Mouse (Mus musculus) liver, embryonic 14.5 days (tissue): ENCODE data around the gene Slc23a3. TPM values are rescaled to one million over a fixed set of nuclear protein-coding genes. Genes with fewer than 3 reads are reported as not detected.

Experiments
- ATAC-seq: fragments of 200-750 bp; cut with Nextera tagmentation; 2 replicates; pipeline ENCODE4 v1.8.0; 2017; ENCODE audit warnings: moderate number of reproducible peaks, mild to moderate bottlenecking, moderate library complexity; ENCODE audit not compliant: insufficient read depth
- DNase-seq, 3 experiments: peaks; one replicate each; pipeline ENCODE4 v3.0.0-alpha.2; 2012 to 2013; ENCODE audit warnings: low read depth in 3 of 3, low spot score in 3 of 3
- H3K27ac ChIP-seq: fragments of 300-500 bp; sonication (generic); 2 replicates; pipeline ENCODE4 v1.5.1; 2014; ENCODE audit warnings: moderate library complexity, mild to moderate bottlenecking, control low read depth, inconsistent platforms
- H3K27me3 ChIP-seq: fragments of 300-500 bp; sonication (generic); 2 replicates; pipeline ENCODE4 v1.6.1; 2014; ENCODE audit warnings: mild to moderate bottlenecking, low read length, moderate library complexity; ENCODE audit not compliant: control insufficient read depth, insufficient read depth
- H3K36me3 ChIP-seq: fragments of 300-500 bp; sonication (generic); replicated peaks from 2 replicates; pipeline ENCODE4 v1.6.1; 2014; ENCODE audit warnings: low read depth; ENCODE audit not compliant: control insufficient read depth, insufficient read depth
- H3K4me1 ChIP-seq, 2 experiments: fragments of 200-500 bp in 1 of 2; fragments of 300-500 bp in 1 of 2; sonication (generic) in 1 of 2; replicated peaks; 2 replicates each; pipeline ENCODE4 v1.6.1; 2012 to 2014; ENCODE audit warnings: antibody characterized with exemption in 1 of 2, inconsistent platforms in 1 of 2, low read length in 1 of 2; ENCODE audit not compliant: control insufficient read depth in 2 of 2, insufficient read depth in 2 of 2
- H3K4me2 ChIP-seq: fragments of 300-500 bp; sonication (generic); 2 replicates; pipeline ENCODE4 v1.6.1; 2014; ENCODE audit warnings: low read depth, mild to moderate bottlenecking, control low read depth, moderate library complexity
- H3K4me3 ChIP-seq, 2 experiments: fragments of 200-500 bp in 1 of 2; fragments of 300-500 bp in 1 of 2; sonication (generic) in 1 of 2; 2 replicates each; pipeline ENCODE4 v1.5.1; 2012 to 2014; ENCODE audit warnings: low read depth in 2 of 2, low read length in 2 of 2, mild to moderate bottlenecking in 2 of 2, control low read depth in 1 of 2, inconsistent platforms in 1 of 2, moderate library complexity in 1 of 2; ENCODE audit not compliant: insufficient read depth in 1 of 2
- H3K9ac ChIP-seq: fragments of 300-500 bp; sonication (generic); replicated peaks from 2 replicates; pipeline ENCODE4 v1.6.1; 2014; ENCODE audit warnings: mild to moderate bottlenecking, control low read depth, moderate library complexity
- H3K9me3 ChIP-seq: fragments of 300-500 bp; sonication (generic); 2 replicates; pipeline ENCODE4 v1.6.1; 2016; ENCODE audit warnings: low read length, mixed read lengths; ENCODE audit not compliant: control insufficient read depth
- CTCF ChIP-seq: IDR thresholded peaks from 2 replicates; pipeline ENCODE4 v1.5.1; 2016; ENCODE audit warnings: antibody characterized with exemption, low read depth, control low read depth
- EP300 ChIP-seq: IDR thresholded peaks from 2 replicates; pipeline ENCODE4 v1.6.1; 2016; ENCODE audit warnings: antibody characterized with exemption, low read depth
- WGBS: fragments of 180-500 bp; shearing (Covaris S2); extraction: QIAGEN DNeasy Blood & Tissue Kit; methylation state at CpG from one replicate; pipeline ENCODE4 v1.1.7; 2014; ENCODE audit not compliant: insufficient replicate concordance; 5-methylcytosine and 5-hydroxymethylcytosine counted together
- polyA plus RNA-seq, 2 experiments: library from polyadenylated mRNA; depleted of rRNA in 1 of 2; stranded (reverse) in 1 of 2; unstranded in 1 of 2; fragments of >200 nt; fragmentation: Nextera tagmentation in 1 of 2; extraction: Ambion mirVana in 1 of 2; gene quantifications; 2 replicates each; pipeline versions ENCODE4 v1.2.1 to v1.2.3; 2012 to 2014

Slc23a3 gene
- polyA plus RNA-seq (2012; rRNA removed) (1.4 and 1.7 TPM in 2 replicates), polyA plus RNA-seq (2014; fragmentation: Nextera tagmentation; extraction: Ambion mirVana) (1.2 TPM in 2 replicates)

- ATAC-seq (no peak), DNase-seq (no peak)
- Histone ChIP-seq H3K9me3 (no peaks in the 10 kb centered on the region), H3K4me3 (no peak within 1 kb of the TSS), H3K4me1 (peaks cover 33 to 38% of the 10 kb centered on the region in 2 experiments), H3K4me2 (peak within 1 kb of the TSS; percentile 11; the same call in 1 of the 2 replicates), H3K27ac (no peak within 1 kb of the TSS), H3K9ac (no peak within 1 kb of the TSS; the same call in 1 of the 2 replicates), H3K36me3 (peaks cover 38% of the 10 kb centered on the region), H3K27me3 (no peaks in the 10 kb centered on the region)
- no peak for TF ChIP-seq CTCF
- TF ChIP-seq EP300, result no peak
- 52% methylated on average over 12 of the region's 12 CpGs for WGBS
Measured at GRCm38 (mm10) chr1:75133421-75134207, at the start of gene Slc23a3. Gene Slc23a3, minus strand, starts transcription at chr1:75133890.

GRCm38 (mm10) chr1:75182160-75182559 lies 48.5 kb upstream of the Slc23a3 start:
- no peak overlapping the region for H3K27ac ChIP-seq
- H3K27me3 ChIP-seq, result no peaks in the 10 kb centered on the region
- H3K9ac ChIP-seq, result no peak overlapping the region
- peaks cover 70% of the 10 kb centered on the region for H3K36me3 ChIP-seq
- no peak overlapping the region for H3K4me3 ChIP-seq
- H3K4me2 ChIP-seq, result no peak overlapping the region
- H3K4me1 ChIP-seq, result peaks cover 16 to 18% of the 10 kb centered on the region in 2 experiments
- TF ChIP-seq EP300, result no peak
- TF ChIP-seq CTCF, result peak; percentile 52
- no peak for DNase-seq
- WGBS, result 68% methylated on average over 4 of the region's 4 CpGs
- no peak for ATAC-seq
- H3K9me3 ChIP-seq, result no peaks in the 10 kb centered on the region

- H3K4me1 ChIP-seq, result peaks cover 16 to 18% of the 10 kb centered on the region in 2 experiments
- no peak for DNase-seq
- peaks cover 70% of the 10 kb centered on the region for H3K36me3 ChIP-seq
- H3K4me2 ChIP-seq, result no peak overlapping the region
- H3K4me3 ChIP-seq, result no peak overlapping the region
- no peak overlapping the region; the same call in 1 of the 2 replicates for H3K9ac ChIP-seq
- 85% methylated on average over 4 of the region's 4 CpGs for WGBS
- no peak for ATAC-seq
- no peaks in the 10 kb centered on the region for H3K9me3 ChIP-seq
- no peaks in the 10 kb centered on the region for H3K27me3 ChIP-seq
- TF ChIP-seq CTCF (no peak), EP300 (no peak)
- H3K27ac ChIP-seq, result no peak overlapping the region; the same call in 1 of the 2 replicates
Measured at GRCm38 (mm10) chr1:75181377-75181870, 47.7 kb upstream of the Slc23a3 start.

- Histone ChIP-seq H3K36me3 (peaks cover 70% of the 10 kb centered on the region), H3K4me2 (peak overlapping the region; percentile 79), H3K4me3 (peak overlapping the region in 1 of 2 experiments; percentile 70; a peak in 2 of 4 replicates), H3K4me1 (peaks cover 16 to 18% of the 10 kb centered on the region in 2 experiments), H3K27me3 (no peaks in the 10 kb centered on the region), H3K9me3 (no peaks in the 10 kb centered on the region), H3K9ac (peak overlapping the region; percentile 55), H3K27ac (peak overlapping the region; percentile 80)
- 33% methylated on average over 7 of the region's 7 CpGs for WGBS
- TF ChIP-seq CTCF, result no peak
- TF ChIP-seq EP300, result no peak
- DNase-seq, result no peak
- ATAC-seq, result no peak
Measured at GRCm38 (mm10) chr1:75180741-75181140, 47.1 kb upstream of the Slc23a3 start.

- H3K36me3 ChIP-seq, result peaks cover 70% of the 10 kb centered on the region
- DNase-seq (peak; percentile 90 to 92 (median 92)), ATAC-seq (peak; percentile 87)
- WGBS, result under 1% methylated on average over 31 of the region's 31 CpGs
- peak within 1 kb of the TSS; percentile 79 for H3K4me2 ChIP-seq
- H3K27me3 ChIP-seq, result no peaks in the 10 kb centered on the region
- peak within 1 kb of the TSS; percentile 61 to 70 for H3K4me3 ChIP-seq
- H3K9me3 ChIP-seq, result no peaks in the 10 kb centered on the region
- H3K4me1 ChIP-seq, result peaks cover 16 to 18% of the 10 kb centered on the region in 2 experiments
- peak within 1 kb of the TSS; percentile 95 for H3K27ac ChIP-seq
- peak within 1 kb of the TSS; percentile 96 for H3K9ac ChIP-seq
- TF ChIP-seq CTCF (no peak), EP300 (no peak)
Measured at GRCm38 (mm10) chr1:75180105-75180590, 46.5 kb upstream of the Slc23a3 start, which contains the start of gene Abcb6. Gene Abcb6, minus strand, starts transcription at chr1:75180392.
